Mouse (Mus musculus): ENCODE results near the gene E130311K13Rik. TPM values are rescaled to one million over a fixed set of nuclear protein-coding genes. Genes with fewer than 3 reads are reported as not detected.

E130311K13Rik gene
- polyA plus RNA-seq, 1 experiment from 2014 or later: 3.7 TPM

DNA sequence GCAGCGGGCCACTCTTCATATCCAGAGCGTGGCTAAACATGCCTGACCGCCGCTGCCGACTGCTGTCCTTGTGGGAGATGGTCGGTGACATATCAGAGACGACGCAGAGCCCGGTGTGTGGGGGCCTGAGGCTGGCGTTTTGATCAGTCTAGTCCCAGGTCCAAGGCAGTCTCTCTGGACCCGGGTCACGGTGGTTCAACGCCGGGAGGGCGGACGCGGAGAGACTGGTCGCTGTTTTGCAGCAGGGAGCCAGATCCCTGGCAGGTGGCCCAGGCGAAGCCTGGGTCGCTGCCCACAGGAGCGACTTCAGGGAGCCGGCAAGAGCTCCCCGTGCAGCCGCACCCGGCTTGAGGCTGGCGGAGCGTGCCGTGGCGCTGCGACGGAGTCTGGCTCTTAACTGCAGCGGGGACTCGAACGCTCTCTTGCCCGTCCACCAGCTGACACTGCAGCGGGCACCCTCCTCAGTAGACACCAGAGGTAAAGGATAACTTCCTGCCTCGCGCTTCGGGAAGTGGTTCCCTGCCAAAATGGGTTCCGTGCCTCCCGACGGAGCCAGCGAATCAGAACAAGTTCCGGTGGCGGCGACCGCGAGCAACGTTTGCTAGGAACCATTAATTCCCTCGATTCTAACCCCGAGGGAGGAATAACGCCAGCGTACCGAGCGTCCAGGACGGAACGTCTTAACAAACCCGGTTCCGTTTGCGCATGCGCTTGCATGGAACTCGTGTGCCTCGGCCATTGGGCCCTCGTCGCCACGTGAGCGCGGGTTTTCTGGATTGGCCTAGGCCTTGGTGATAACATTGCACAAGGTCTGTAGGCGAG, 35.0 kb upstream of the E130311K13Rik start, which contains the start of gene Slc33a1:
Gene Slc33a1, minus strand, starts transcription at position 669 of the 822 bp plus-strand sequence.
- H3K9ac ChIP-seq (ENCODE audit: low read depth, low read length): peak within 1 kb of the TSS; percentile 79
- peak; percentile 31; the same call in 1 of the 2 replicates for TF ChIP-seq CTCF (IDR thresholded peaks at IDR 0.05; ENCODE audit: low read depth)
- peak within 1 kb of the TSS; percentile 91 for H3K4me3 ChIP-seq (ENCODE audit: low read depth, low read length)
- H3K4me1 ChIP-seq (replicated peaks; ENCODE audit: control insufficient read depth, insufficient read depth, low read length): peaks cover 4% of the 10 kb centered on the region; the same call in 1 of the 2 replicates
- H3K9me3 ChIP-seq (ENCODE audit: control insufficient read depth): no peaks in the 10 kb centered on the region
- H3K36me3 ChIP-seq (ENCODE audit: control insufficient read depth, insufficient read depth): no peaks in the 10 kb centered on the region
- WGBS: under 1% methylated on average over 69 of the region's 69 CpGs
- peak; percentile 99 for ATAC-seq
- peak within 1 kb of the TSS; percentile 89 for H3K4me2 ChIP-seq (replicated peaks; ENCODE audit: low read depth)
- H3K27me3 ChIP-seq (replicated peaks; ENCODE audit: control insufficient read depth, insufficient read depth, low read length): peaks cover 3% of the 10 kb centered on the region; the same call in 1 of the 2 replicates
- peak within 1 kb of the TSS; percentile 87 for H3K27ac ChIP-seq (ENCODE audit: low read depth, low read length)

DNA sequence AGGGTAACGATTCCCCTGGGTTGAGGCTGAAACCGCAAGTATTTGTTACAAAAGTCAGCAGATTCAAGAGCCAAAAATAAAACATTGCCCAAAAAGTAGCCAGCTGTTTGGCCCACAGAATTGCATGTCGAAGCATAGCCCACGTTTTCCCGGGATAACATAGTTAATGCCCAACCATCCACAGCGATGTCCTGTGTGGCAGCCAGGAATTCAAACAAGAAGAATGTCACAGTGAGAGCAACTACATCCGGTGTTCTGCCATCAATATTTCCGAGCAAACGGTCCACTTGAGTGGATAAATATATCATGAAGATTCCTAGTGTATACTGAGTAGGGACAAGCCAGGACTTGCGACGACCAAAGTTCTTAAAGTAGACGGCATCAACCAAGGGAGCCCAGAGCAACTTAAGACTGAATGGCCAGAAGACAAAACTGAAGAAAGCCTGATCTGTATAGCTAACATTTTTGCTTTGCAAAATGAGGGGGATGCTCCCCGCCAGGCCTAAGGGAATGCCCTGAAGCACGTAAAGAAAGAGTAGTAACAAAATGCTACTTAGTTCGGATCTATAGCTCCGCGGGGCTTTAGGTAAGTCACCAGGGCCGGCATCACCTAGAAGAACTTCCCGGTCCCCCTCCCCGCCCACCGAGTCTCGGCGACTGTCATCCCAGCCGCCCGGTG, 34.3 kb upstream of the E130311K13Rik start:
- Histone ChIP-seq H3K9ac (ENCODE audit: low read depth, low read length) (peak overlapping the region; percentile 79), H3K4me1 (replicated peaks; ENCODE audit: control insufficient read depth, insufficient read depth, low read length) (peaks cover 4% of the 10 kb centered on the region; the same call in 1 of the 2 replicates), H3K27me3 (replicated peaks; ENCODE audit: control insufficient read depth, insufficient read depth, low read length) (peaks cover 3% of the 10 kb centered on the region; the same call in 1 of the 2 replicates), H3K9me3 (ENCODE audit: control insufficient read depth) (no peaks in the 10 kb centered on the region), H3K4me2 (replicated peaks; ENCODE audit: low read depth) (peak overlapping the region; percentile 89), H3K4me3 (ENCODE audit: low read depth, low read length) (peak overlapping the region; percentile 91), H3K36me3 (ENCODE audit: control insufficient read depth, insufficient read depth) (no peaks in the 10 kb centered on the region), H3K27ac (ENCODE audit: low read depth, low read length) (peak overlapping the region; percentile 87)
- WGBS: 4% methylated on average over 25 of the region's 25 CpGs
- TF ChIP-seq CTCF (IDR thresholded peaks at IDR 0.05; ENCODE audit: low read depth): no peak
- ATAC-seq: no peak

DNA sequence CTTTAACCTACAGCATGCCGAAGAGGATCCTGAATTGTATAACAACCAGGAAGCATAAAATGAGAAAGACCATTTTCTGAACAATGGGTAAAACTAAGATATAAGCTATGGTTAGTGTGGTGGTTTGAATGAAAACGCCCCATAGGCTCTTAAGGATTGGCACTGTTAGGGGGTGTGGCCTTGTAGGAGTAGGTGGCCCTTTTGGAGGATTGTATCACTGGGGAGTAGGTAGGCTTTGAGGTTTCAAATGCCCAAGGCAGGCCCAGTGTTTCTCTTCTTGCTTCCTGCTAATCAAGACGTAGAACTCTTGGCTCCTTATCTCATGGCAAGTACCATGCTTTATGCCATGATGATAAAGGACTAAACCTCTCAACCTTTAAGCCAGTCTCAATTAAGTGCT, 20.6 kb upstream of the E130311K13Rik start:
- H3K9me3 ChIP-seq (ENCODE audit: control insufficient read depth): no peaks in the 10 kb centered on the region
- H3K4me3 ChIP-seq (ENCODE audit: low read depth, low read length): no peak overlapping the region
- no peak for TF ChIP-seq CTCF (IDR thresholded peaks at IDR 0.05; ENCODE audit: low read depth)
- no peak for ATAC-seq
- H3K4me2 ChIP-seq (replicated peaks; ENCODE audit: low read depth): no peak overlapping the region
- H3K4me1 ChIP-seq (replicated peaks; ENCODE audit: control insufficient read depth, insufficient read depth, low read length): no peaks in the 10 kb centered on the region
- H3K9ac ChIP-seq (ENCODE audit: low read depth, low read length): no peak overlapping the region
- H3K27ac ChIP-seq (ENCODE audit: low read depth, low read length): no peak overlapping the region
- H3K27me3 ChIP-seq (replicated peaks; ENCODE audit: control insufficient read depth, insufficient read depth, low read length): no peaks in the 10 kb centered on the region
- 68% methylated on average over 3 of the region's 3 CpGs for WGBS
- H3K36me3 ChIP-seq (ENCODE audit: control insufficient read depth, insufficient read depth): peaks cover 22% of the 10 kb centered on the region

- H3K27ac ChIP-seq (ENCODE audit: low read depth, low read length): no peak overlapping the region
- no peaks in the 10 kb centered on the region for H3K4me1 ChIP-seq (replicated peaks; ENCODE audit: control insufficient read depth, insufficient read depth, low read length)
- no peak for TF ChIP-seq CTCF (IDR thresholded peaks at IDR 0.05; ENCODE audit: low read depth)
- no peak for ATAC-seq
- H3K9me3 ChIP-seq (ENCODE audit: control insufficient read depth): no peaks in the 10 kb centered on the region
- no peak overlapping the region for H3K4me2 ChIP-seq (replicated peaks; ENCODE audit: low read depth)
- no peak overlapping the region for H3K4me3 ChIP-seq (ENCODE audit: low read depth, low read length)
- 81% methylated on average over 2 of the region's 2 CpGs for WGBS
- H3K27me3 ChIP-seq (replicated peaks; ENCODE audit: control insufficient read depth, insufficient read depth, low read length): no peaks in the 10 kb centered on the region
- H3K36me3 ChIP-seq (ENCODE audit: control insufficient read depth, insufficient read depth): peaks cover 16% of the 10 kb centered on the region
- no peak overlapping the region for H3K9ac ChIP-seq (ENCODE audit: low read depth, low read length)
Measured at GRCm38 (mm10) chr3:63941204-63941850, 12.1 kb upstream of the E130311K13Rik start.

GRCm38 (mm10) chr3:63938928-63939327, 9.7 kb upstream of the E130311K13Rik start:
- H3K9me3 ChIP-seq (ENCODE audit: control insufficient read depth): no peaks in the 10 kb centered on the region
- WGBS: 59% methylated on average over 2 of the region's 2 CpGs
- peak; percentile 68 for ATAC-seq

GRCm38 (mm10) chr3:63919634-63920033, 9.6 kb downstream of the E130311K13Rik start:
- Histone ChIP-seq H3K9me3 (ENCODE audit: control insufficient read depth) (no peaks in the 10 kb centered on the region), H3K27ac (ENCODE audit: low read depth, low read length) (no peak overlapping the region), H3K4me2 (replicated peaks; ENCODE audit: low read depth) (no peak overlapping the region), H3K9ac (ENCODE audit: low read depth, low read length) (no peak overlapping the region), H3K36me3 (ENCODE audit: control insufficient read depth, insufficient read depth) (peaks cover 10% of the 10 kb centered on the region; the same call in 1 of the 2 replicates), H3K27me3 (replicated peaks; ENCODE audit: control insufficient read depth, insufficient read depth, low read length) (no peaks in the 10 kb centered on the region), H3K4me3 (ENCODE audit: low read depth, low read length) (no peak overlapping the region), H3K4me1 (replicated peaks; ENCODE audit: control insufficient read depth, insufficient read depth, low read length) (no peaks in the 10 kb centered on the region)
- WGBS: 79% methylated on average over 3 of the region's 3 CpGs
- peak; percentile 73 for TF ChIP-seq CTCF (IDR thresholded peaks at IDR 0.05; ENCODE audit: low read depth)
- ATAC-seq: no peak

More at GRCm38 (mm10) chr3:63938928-63939327, 9.7 kb upstream of the E130311K13Rik start:
- no peak for TF ChIP-seq CTCF (IDR thresholded peaks at IDR 0.05; ENCODE audit: low read depth)
- Histone ChIP-seq H3K4me2 (replicated peaks; ENCODE audit: low read depth) (no peak overlapping the region), H3K27ac (ENCODE audit: low read depth, low read length) (no peak overlapping the region), H3K27me3 (replicated peaks; ENCODE audit: control insufficient read depth, insufficient read depth, low read length) (no peaks in the 10 kb centered on the region), H3K9ac (ENCODE audit: low read depth, low read length) (no peak overlapping the region), H3K4me1 (replicated peaks; ENCODE audit: control insufficient read depth, insufficient read depth, low read length) (no peaks in the 10 kb centered on the region), H3K36me3 (ENCODE audit: control insufficient read depth, insufficient read depth) (peaks cover under 1% of the 10 kb centered on the region; the same call in 1 of the 2 replicates), H3K4me3 (ENCODE audit: low read depth, low read length) (no peak overlapping the region)

Measured in intestine, postnatal 0 days (tissue).